18 mouse cellular contexts compared by ENCODE assay signal in genomic region chr2:128833035-128833434, GRCm38 (mm10). TPM values are rescaled to one million over a fixed set of nuclear protein-coding genes. Genes with fewer than 3 reads are reported as not detected.
A peak's percentile ranks its signal among the peaks of the same experiment; 100 is the strongest.
DNase-seq lines count a peak whose midpoint lies in the region; TF ChIP-seq lines count a peak whose summit lies in the region.
"Had no signal": no experiment of that assay in that cellular context is flagged by ENCODE, and none has a peak within 500 bp of the region (broad histone marks: within the 10 kb centered on the region; RNA-seq: fewer than 3 reads in every experiment).

No protein-coding gene starts in this region.

- H3ac ChIP-seq in C2C12 (ENCODE audit: control insufficient read depth, insufficient read length, low read depth): no peak overlapping the region

- TF ChIP-seq POLR2A in small intestine, adult 2 months (IDR thresholded peaks at IDR 0.05; ENCODE audit: low read depth, low read length): no peak

- H3K27me3 ChIP-seq in C2C12 (ENCODE audit: control insufficient read depth, insufficient read depth, insufficient read length): no peaks in the 10 kb centered on the region
- H3K27me3 ChIP-seq in small intestine, adult 2 months (ENCODE audit: control insufficient read depth, insufficient read depth, low read length): no peaks in the 10 kb centered on the region
- H3K27me3 ChIP-seq: heart, embryonic 15.5 days; neural tube, embryonic 12.5 days had no signal

- H3K79me3 ChIP-seq in C2C12 (ENCODE audit: low read depth): no peaks in the 10 kb centered on the region

- peak; percentile 9 to 25 for DNase-seq in adrenal gland, postnatal 36 days
- DNase-seq in adrenal gland, postnatal 4 days (ENCODE audit: low spot score in 2 of 2): no peak
- DNase-seq in c-Kit-positive CD71-positive TER-119-positive erythroid progenitor cells, embryonic 14.5 days (ENCODE audit: low spot score): peak; percentile 3
- no peak for DNase-seq in right cerebral cortex, postnatal 36 days (ENCODE audit: low spot score in 2 of 2)
- no peak for DNase-seq in urinary bladder, postnatal 10 days (ENCODE audit: low spot score)
- DNase-seq: cerebellum, postnatal 10 days; embryo, embryonic 11 days; heart, adult 18-20 months; kidney, adult 18-20 months; lung, adult 2 months; right cerebral cortex, postnatal 25 days had no signal

- H3K4me3 ChIP-seq in C2C12 (ENCODE audit: insufficient read depth, poor library complexity, severe bottlenecking): no peak overlapping the region
- H3K4me3 ChIP-seq in small intestine, adult 2 months (ENCODE audit: low read depth, low read length): no peak overlapping the region
- H3K4me3 ChIP-seq: heart, embryonic 15.5 days; hindbrain, embryonic 10.5 days; limb, embryonic 10.5 days; neural tube, embryonic 12.5 days had no signal

- H3K36me3 ChIP-seq in C2C12 (ENCODE audit: control insufficient read depth, insufficient read depth): peaks cover 56% of the 10 kb centered on the region
- H3K36me3 ChIP-seq in small intestine, adult 2 months (ENCODE audit: control insufficient read depth, insufficient read depth, low read length): peaks cover 59% of the 10 kb centered on the region

- H3K4me1 ChIP-seq in small intestine, adult 2 months (ENCODE audit: control insufficient read depth, insufficient read depth, insufficient read length, low read length): peaks cover 8% of the 10 kb centered on the region; the same call in 1 of the 2 replicates
- H3K4me1 ChIP-seq: heart, embryonic 15.5 days; hindbrain, embryonic 10.5 days; limb, embryonic 10.5 days; neural tube, embryonic 12.5 days had no signal

- no peaks in the 10 kb centered on the region for H3K79me2 ChIP-seq in C2C12 (ENCODE audit: control insufficient read depth, insufficient read depth)

- no peak for TF ChIP-seq CTCF in C2C12 (IDR thresholded peaks at IDR 0.05; ENCODE audit: control insufficient read depth, insufficient read depth, insufficient read length)
- no peak for TF ChIP-seq CTCF in small intestine, adult 2 months (IDR thresholded peaks at IDR 0.05; ENCODE audit: extremely low read depth, insufficient read length, insufficient replicate concordance, low read depth, low read length)

- WGBS in small intestine, adult 2 months: 68% methylated on average over 2 of the region's 2 CpGs

- peak overlapping the region; percentile 87 for H3K27ac ChIP-seq in small intestine, adult 2 months (ENCODE audit: insufficient read depth, low read depth, low read length)
- H3K27ac ChIP-seq: heart, embryonic 15.5 days; hindbrain, embryonic 10.5 days; limb, embryonic 10.5 days; neural tube, embryonic 12.5 days had no signal

TF ChIP-seq in C2C12, 6 proteins besides CTCF, POLR2A, EP300 and RAD21:
- TF ChIP-seq FOSL1 (IDR thresholded peaks at IDR 0.05; ENCODE audit: insufficient read depth, low read length, poor library complexity, severe bottlenecking): no peak
- peak; percentile 26 for TF ChIP-seq CEBPB (IDR thresholded peaks at IDR 0.05; ENCODE audit: low read depth)
- TF ChIP-seq MYOD1 (IDR thresholded peaks at IDR 0.05; ENCODE audit: control insufficient read depth, insufficient read length, low read depth): no peak
- no peak for TF ChIP-seq MYOG (IDR thresholded peaks at IDR 0.05; ENCODE audit: control insufficient read depth, extremely low read depth, insufficient read length)
- peak; percentile 64 for TF ChIP-seq USF1 (IDR thresholded peaks at IDR 0.05; ENCODE audit: low read depth)
- TF ChIP-seq MAX (IDR thresholded peaks at IDR 0.05): no peak

RNA-seq across cellular contexts. Expression of gene Tmem87b, which starts 15.1 kb away (rescaled TPM):
- 10 to 100 TPM; 35.2 to 52.4 TPM for total RNA-seq in adrenal gland, postnatal 36 days (2021)
- 10 to 100 TPM; 44.8 to 45.7 TPM for total RNA-seq in adrenal gland, postnatal 4 days (2021)
- polyA plus RNA-seq in C2C12 (2012; fragmentation: generic; extraction: Trizol): 4.5 TPM
- polyA plus RNA-seq in small intestine, adult 2 months (2012; rRNA removed): 5.7 and 12.3 TPM in 2 replicates

RNA-seq across cellular contexts. Expression of gene Fbln7, which starts 29.7 kb away (rescaled TPM):
- 1 to 10 TPM; 4.6 to 4.9 TPM for total RNA-seq in adrenal gland, postnatal 36 days (2021)
- total RNA-seq in adrenal gland, postnatal 4 days (2021): 1 to 10 TPM; 5.3 to 6.0 TPM
- 0.09 TPM for polyA plus RNA-seq in C2C12 (2012; fragmentation: generic; extraction: Trizol)
- polyA plus RNA-seq in small intestine, adult 2 months (2012; rRNA removed): 1.8 and 3.9 TPM in 2 replicates
- total RNA-seq: megakaryocyte progenitor cell, adult 5-6 weeks had no signal

Comparison
In these comparisons a context has a peak if more than half of its experiments do, and no peak if none do; other contexts are left out.
1. DNase-seq: peak in adrenal gland, postnatal 36 days (2 of 2) and c-Kit-positive CD71-positive TER-119-positive erythroid progenitor cells, embryonic 14.5 days (single experiment); none in adrenal gland, postnatal 4 days (0 of 2), right cerebral cortex, postnatal 36 days (0 of 2) and urinary bladder, postnatal 10 days (single experiment).